ENCODE assay signal across 8 mouse cellular contexts in the genomic region with DNA sequence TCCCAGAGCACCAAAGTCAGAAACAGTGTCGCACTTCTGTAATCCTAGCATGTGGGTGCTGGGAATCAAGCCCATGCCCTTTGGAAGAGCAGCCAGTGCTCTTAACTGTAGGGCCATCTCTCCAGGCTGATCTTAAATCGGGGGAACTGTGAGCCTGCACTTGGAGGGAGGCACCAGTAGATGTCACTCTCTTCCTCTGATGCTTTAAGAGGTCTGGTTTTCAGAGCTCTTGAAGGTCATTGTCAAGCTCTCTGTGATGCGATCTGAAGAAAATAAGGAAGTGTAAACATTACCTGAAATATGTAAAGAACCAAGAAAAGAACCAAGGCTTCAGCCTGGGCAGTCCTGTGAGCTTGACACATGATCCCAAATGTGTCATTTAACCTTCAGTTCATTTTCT. TPM values are rescaled to one million over a fixed set of nuclear protein-coding genes. Genes with fewer than 3 reads are reported as not detected.
DNase-seq lines count a peak whose midpoint lies in the region; ATAC-seq and TF ChIP-seq lines count a peak whose summit lies in the region.
"Had no signal": no experiment of that assay in that cellular context is flagged by ENCODE, and none has a peak within 500 bp of the region (broad histone marks: within the 10 kb centered on the region; RNA-seq: fewer than 3 reads in every experiment).

No protein-coding gene starts in this region.

- H3K4me3 ChIP-seq in embryonic facial prominence, embryonic 14.5 days (ENCODE audit: low read depth, low read length) = no peak overlapping the region
- H3K4me3 ChIP-seq in liver, postnatal 0 days (ENCODE audit: low read depth, low read length) = no peak overlapping the region
- H3K4me3 ChIP-seq: stomach, embryonic 15.5 days had no signal

- TF ChIP-seq CTCF in liver, postnatal 0 days (IDR thresholded peaks at IDR 0.05; ENCODE audit: low read depth) = peak; percentile 80

- H3K9ac ChIP-seq in embryonic facial prominence, embryonic 14.5 days (ENCODE audit: low read depth, low read length) = no peak overlapping the region
- no peak overlapping the region for H3K9ac ChIP-seq in liver, postnatal 0 days (replicated peaks)
- H3K9ac ChIP-seq: stomach, embryonic 15.5 days had no signal

- 17% methylated on average over 3 of the region's 3 CpGs for WGBS in embryonic facial prominence, embryonic 14.5 days
- 11% methylated on average over 3 of the region's 3 CpGs for WGBS in liver, postnatal 0 days (ENCODE audit: insufficient replicate concordance)

- DNase-seq in 3134 (ENCODE audit: extremely low read depth, insufficient read length, low spot score) = peak; percentile 43
- DNase-seq in 416B (ENCODE audit: low read depth) = peak; percentile 87
- peak; percentile 26 for DNase-seq in adrenal gland, postnatal 25 days
- peak; percentile 72 for DNase-seq in embryonic facial prominence, embryonic 14.5 days (ENCODE audit: low spot score)
- peak; percentile 29 to 60 for DNase-seq in kidney, adult 8-10 months
- DNase-seq in liver, postnatal 0 days = no peak
- DNase-seq in right cerebral cortex, adult 2 months (ENCODE audit: low spot score in 2 of 2) = peak; percentile 68 to 78

- no peak for ATAC-seq in embryonic facial prominence, embryonic 14.5 days (ENCODE audit: low read depth)
- no peak for ATAC-seq in liver, postnatal 0 days

- TF ChIP-seq EP300 in liver, postnatal 0 days (IDR thresholded peaks at IDR 0.05; ENCODE audit: low read depth) = no peak

- H3K27ac ChIP-seq in embryonic facial prominence, embryonic 14.5 days (replicated peaks; ENCODE audit: low read depth, low read length) = no peak overlapping the region
- no peak overlapping the region for H3K27ac ChIP-seq in liver, postnatal 0 days (ENCODE audit: low read depth)
- H3K27ac ChIP-seq: stomach, embryonic 15.5 days had no signal

- H3K27me3 ChIP-seq in embryonic facial prominence, embryonic 14.5 days (replicated peaks; ENCODE audit: control insufficient read depth, insufficient read depth, low read length) = no peaks in the 10 kb centered on the region
- no peaks in the 10 kb centered on the region for H3K27me3 ChIP-seq in liver, postnatal 0 days (ENCODE audit: insufficient read depth, low read length)
- H3K27me3 ChIP-seq: stomach, embryonic 15.5 days had no signal

- no peaks in the 10 kb centered on the region for H3K36me3 ChIP-seq in embryonic facial prominence, embryonic 14.5 days (ENCODE audit: control insufficient read depth, insufficient read depth, low read length)
- no peaks in the 10 kb centered on the region for H3K36me3 ChIP-seq in liver, postnatal 0 days (replicated peaks; ENCODE audit: insufficient read depth, low read length)
- H3K36me3 ChIP-seq: stomach, embryonic 15.5 days had no signal

- H3K9me3 ChIP-seq in embryonic facial prominence, embryonic 14.5 days (ENCODE audit: control insufficient read depth, low read length) = no peaks in the 10 kb centered on the region
- no peaks in the 10 kb centered on the region for H3K9me3 ChIP-seq in liver, postnatal 0 days (ENCODE audit: low read length)
- H3K9me3 ChIP-seq: stomach, embryonic 15.5 days had no signal

- no peak overlapping the region for H3K4me2 ChIP-seq in embryonic facial prominence, embryonic 14.5 days (ENCODE audit: low read depth, low read length)
- H3K4me2 ChIP-seq in liver, postnatal 0 days (ENCODE audit: low read depth, low read length) = no peak overlapping the region
- H3K4me2 ChIP-seq: stomach, embryonic 15.5 days had no signal

- H3K4me1 ChIP-seq in embryonic facial prominence, embryonic 14.5 days (ENCODE audit: control insufficient read depth, insufficient read depth, low read length) = no peaks in the 10 kb centered on the region
- H3K4me1 ChIP-seq in liver, postnatal 0 days (ENCODE audit: insufficient read depth) = no peaks in the 10 kb centered on the region
- H3K4me1 ChIP-seq: stomach, embryonic 15.5 days had no signal

RNA-seq across cellular contexts. Expression of a gene that starts 23.3 kb away (rescaled TPM):
- 36.7 and 37.3 TPM in 2 replicates for total RNA-seq in adrenal gland, postnatal 25 days (2021)
- 30.3 and 31.1 TPM in 2 replicates for polyA plus RNA-seq in embryonic facial prominence, embryonic 14.5 days (2014; fragmentation: Nextera tagmentation; extraction: Ambion mirVana)
- 1.8 and 2.4 TPM in 2 replicates for polyA plus RNA-seq in liver, postnatal 0 days (2015; fragmentation: Nextera tagmentation; extraction: Ambion mirVana)

RNA-seq across cellular contexts. Expression of a gene that starts 51.0 kb away (rescaled TPM):
- 3.8 and 4.8 TPM in 2 replicates for total RNA-seq in adrenal gland, postnatal 25 days (2021)
- 2.0 and 3.4 TPM in 2 replicates for polyA plus RNA-seq in embryonic facial prominence, embryonic 14.5 days (2014; fragmentation: Nextera tagmentation; extraction: Ambion mirVana)
- 0.33 and 0.48 TPM in 2 replicates for polyA plus RNA-seq in liver, postnatal 0 days (2015; fragmentation: Nextera tagmentation; extraction: Ambion mirVana)
